Mouse (Mus musculus) thymus, adult 2 months (tissue): ENCODE data around the gene Amy2a2.
"Not testable (repeated sequence)": the region's sequence is repeated elsewhere in the genome, so short reads cannot be mapped to it uniquely, and the experiment has no call there.

Source experiments
- CTCF ChIP-seq: fragments of 200-500 bp; IDR thresholded peaks from 2 replicates; pipeline ENCODE4 v1.5.1; 2012; ENCODE audit warnings: mild to moderate bottlenecking, control low read depth, low read length, moderate library complexity, borderline replicate concordance; ENCODE audit not compliant: control insufficient read depth, poor library complexity, insufficient read depth; ENCODE audit errors: extremely low read depth
- POLR2A ChIP-seq: fragments of 200-500 bp; IDR thresholded peaks from 2 replicates; pipeline ENCODE4 v1.6.1; 2012; ENCODE audit warnings: mild to moderate bottlenecking, low read length, control low read depth, moderate library complexity; ENCODE audit not compliant: control insufficient read depth, poor library complexity, insufficient read depth; ENCODE audit errors: extremely low read depth

GRCm38 (mm10) chr3:113312937-113313336 is 43.5 kb downstream of the Amy2a2 start:
- not testable (repeated sequence) for TF ChIP-seq CTCF, POLR2A
